Comparison of ENCODE assay signal across 19 mouse cellular contexts in genomic region chr9:56453038-56453815, GRCm38 (mm10). TPM values are rescaled to one million over a fixed set of nuclear protein-coding genes. Genes with fewer than 3 reads are reported as not detected.
DNase-seq lines count a peak whose midpoint lies in the region; ATAC-seq and TF ChIP-seq lines count a peak whose summit lies in the region.
"Had no signal": no experiment of that assay in that cellular context is flagged by ENCODE, and none has a peak within 500 bp of the region (broad histone marks: within the 10 kb centered on the region; RNA-seq: fewer than 3 reads in every experiment).

No protein-coding gene starts in this region.

- H3K9me3 ChIP-seq in heart, postnatal 0 days (replicated peaks; ENCODE audit: control insufficient read depth, low read length), result no peaks in the 10 kb centered on the region
- H3K9me3 ChIP-seq in liver, embryonic 11.5 days (ENCODE audit: control insufficient read depth, low read length), result no peaks in the 10 kb centered on the region
- H3K9me3 ChIP-seq in liver, embryonic 15.5 days (replicated peaks), result no peaks in the 10 kb centered on the region
- H3K9me3 ChIP-seq in hindbrain, embryonic 16.5 days (ENCODE audit: control insufficient read depth, low read length), result no peaks in the 10 kb centered on the region
- H3K9me3 ChIP-seq: embryonic facial prominence, embryonic 15.5 days; forebrain, embryonic 15.5 days; heart, embryonic 12.5 days had no signal

- no peaks in the 10 kb centered on the region for H3K27me3 ChIP-seq in heart, postnatal 0 days (ENCODE audit: control insufficient read depth, insufficient read depth, low read length)
- H3K27me3 ChIP-seq in liver, embryonic 11.5 days (replicated peaks; ENCODE audit: control insufficient read depth, insufficient read depth, low read length), result no peaks in the 10 kb centered on the region
- H3K27me3 ChIP-seq in liver, embryonic 15.5 days, result no peaks in the 10 kb centered on the region
- H3K27me3 ChIP-seq in hindbrain, embryonic 16.5 days (replicated peaks; ENCODE audit: control insufficient read depth, insufficient read depth, low read length), result no peaks in the 10 kb centered on the region
- H3K27me3 ChIP-seq: embryonic facial prominence, embryonic 15.5 days; forebrain, embryonic 15.5 days; heart, embryonic 12.5 days had no signal

- peak overlapping the region; percentile 30; the same call in 1 of the 2 replicates for H3K27ac ChIP-seq in heart, postnatal 0 days (ENCODE audit: low read depth)
- H3K27ac ChIP-seq in liver, embryonic 11.5 days (ENCODE audit: low read depth, low read length), result no peak overlapping the region
- no peak overlapping the region for H3K27ac ChIP-seq in liver, embryonic 15.5 days (replicated peaks)
- no peak overlapping the region for H3K27ac ChIP-seq in left cerebral cortex, adult 2 months
- H3K27ac ChIP-seq in hindbrain, embryonic 16.5 days (ENCODE audit: low read depth, low read length), result no peak overlapping the region
- H3K27ac ChIP-seq: embryonic facial prominence, embryonic 15.5 days; hindbrain, embryonic 14.5 days had no signal

- no peak overlapping the region for H3K4me3 ChIP-seq in heart, postnatal 0 days (ENCODE audit: low read depth, low read length)
- H3K4me3 ChIP-seq in liver, embryonic 11.5 days (ENCODE audit: low read depth, low read length), result no peak overlapping the region
- H3K4me3 ChIP-seq in liver, embryonic 15.5 days (replicated peaks), result no peak overlapping the region
- no peak overlapping the region for H3K4me3 ChIP-seq in left cerebral cortex, adult 2 months
- no peak overlapping the region for H3K4me3 ChIP-seq in hindbrain, embryonic 16.5 days (ENCODE audit: low read length)
- H3K4me3 ChIP-seq: embryonic facial prominence, embryonic 15.5 days; forebrain, embryonic 15.5 days; heart, embryonic 12.5 days had no signal

- intact Hi-C loops in left cerebral cortex, adult 2 months (cut with DNase I), result no loop called here

- H3K36me3 ChIP-seq in heart, postnatal 0 days (replicated peaks; ENCODE audit: control insufficient read depth, insufficient read depth, low read length), result no peaks in the 10 kb centered on the region; the same call in 1 of the 2 replicates
- no peaks in the 10 kb centered on the region; the same call in 1 of the 2 replicates for H3K36me3 ChIP-seq in liver, embryonic 11.5 days (ENCODE audit: control insufficient read depth, insufficient read depth, low read length)
- no peaks in the 10 kb centered on the region for H3K36me3 ChIP-seq in liver, embryonic 15.5 days (replicated peaks)
- H3K36me3 ChIP-seq in hindbrain, embryonic 16.5 days (ENCODE audit: control insufficient read depth, insufficient read depth, low read length), result no peaks in the 10 kb centered on the region; the same call in none of the 2 replicates
- H3K36me3 ChIP-seq: embryonic facial prominence, embryonic 15.5 days; forebrain, embryonic 15.5 days had no signal

- TF ChIP-seq CTCF in heart, postnatal 0 days (IDR thresholded peaks at IDR 0.05; ENCODE audit: low read depth), result no peak
- TF ChIP-seq CTCF in left cerebral cortex, adult 2 months (IDR thresholded peaks at IDR 0.05), result no peak

- H3K4me2 ChIP-seq in heart, postnatal 0 days (ENCODE audit: low read depth, low read length), result no peak overlapping the region
- peak overlapping the region; percentile 16; the same call in 1 of the 2 replicates for H3K4me2 ChIP-seq in liver, embryonic 11.5 days
- peak overlapping the region; percentile 32; the same call in 1 of the 2 replicates for H3K4me2 ChIP-seq in liver, embryonic 15.5 days
- no peak overlapping the region for H3K4me2 ChIP-seq in hindbrain, embryonic 16.5 days (ENCODE audit: low read length)
- H3K4me2 ChIP-seq: embryonic facial prominence, embryonic 15.5 days; forebrain, embryonic 15.5 days; heart, embryonic 12.5 days; hindbrain, embryonic 14.5 days had no signal

- TF ChIP-seq EP300 in heart, postnatal 0 days (IDR thresholded peaks at IDR 0.05; ENCODE audit: low read depth), result no peak

- no peak for ATAC-seq in heart, postnatal 0 days (ENCODE audit: insufficient read depth, low read depth)
- ATAC-seq in liver, embryonic 11.5 days (replicated peaks; ENCODE audit: low FRiP score), result 0 out of 2 replicates have a peak, but pooled peaks have one; percentile 58
- ATAC-seq in liver, embryonic 15.5 days (ENCODE audit: insufficient read depth), result peak; percentile 49; the same call in 1 of the 2 replicates
- ATAC-seq in hindbrain, embryonic 16.5 days, result no peak
- ATAC-seq: forebrain, embryonic 15.5 days; intestine, postnatal 0 days had no signal

- H3K4me1 ChIP-seq in heart, postnatal 0 days (ENCODE audit: control insufficient read depth, insufficient read depth), result peaks cover 8% of the 10 kb centered on the region; the same call in 1 of the 2 replicates
- H3K4me1 ChIP-seq in liver, embryonic 11.5 days (replicated peaks; ENCODE audit: control insufficient read depth, insufficient read depth, low read length), result peaks cover 6% of the 10 kb centered on the region
- peaks cover 16% of the 10 kb centered on the region for H3K4me1 ChIP-seq in liver, embryonic 15.5 days (replicated peaks)
- no peaks in the 10 kb centered on the region for H3K4me1 ChIP-seq in hindbrain, embryonic 16.5 days (ENCODE audit: control insufficient read depth, insufficient read depth, low read depth, low read length)
- H3K4me1 ChIP-seq: embryonic facial prominence, embryonic 15.5 days had no signal

- 86% methylated on average over 2 of the region's 2 CpGs for WGBS in heart, postnatal 0 days
- WGBS in liver, embryonic 11.5 days, result 71% methylated on average over 2 of the region's 2 CpGs
- 59% methylated on average over 2 of the region's 2 CpGs for WGBS in liver, embryonic 15.5 days (ENCODE audit: insufficient replicate concordance)
- whole genome bisulfite sequencing in hindbrain, embryonic 16.5 days, result 98% methylated on average over 2 of the region's 2 CpGs

- DNase-seq in heart, postnatal 0 days (ENCODE audit: low spot score), result no peak
- no peak for DNase-seq in heart, adult 9 months (ENCODE audit: low spot score in 2 of 2)
- DNase-seq in NIH3T3 (ENCODE audit: low read depth), result peak; percentile 10
- no peak for DNase-seq in liver, embryonic 11.5 days (ENCODE audit: low spot score)
- DNase-seq in ovary, postnatal 36 days (ENCODE audit: low spot score), result no peak
- DNase-seq in left cerebral cortex, adult 2 months (ENCODE audit: extremely low spot score in 1 of 2, low spot score in 2 of 2), result no peak
- DNase-seq: adrenal gland, postnatal 14 days; cerebellum, adult 2 months; cerebellum, postnatal 10 days; embryo, embryonic 11 days; gastrocnemius, postnatal 36 days; heart, postnatal 10 days had no signal

- no peak overlapping the region for H3K9ac ChIP-seq in heart, postnatal 0 days (replicated peaks; ENCODE audit: low read depth, low read length)
- no peak overlapping the region for H3K9ac ChIP-seq in liver, embryonic 11.5 days (ENCODE audit: low read depth, low read length)
- no peak overlapping the region for H3K9ac ChIP-seq in liver, embryonic 15.5 days
- no peak overlapping the region for H3K9ac ChIP-seq in hindbrain, embryonic 16.5 days (ENCODE audit: low read depth, low read length)
- H3K9ac ChIP-seq: embryonic facial prominence, embryonic 15.5 days; forebrain, embryonic 15.5 days; heart, embryonic 12.5 days; hindbrain, embryonic 14.5 days had no signal

RNA-seq across cellular contexts. Expression of gene Hmg20a, which starts 34.8 kb away (rescaled TPM):
- total RNA-seq in heart, postnatal 0 days (2014; rRNA removed; ENCODE audit: low replicate concordance), result 28.6 and 30.1 TPM in 2 replicates
- polyA plus RNA-seq in heart, postnatal 0 days (2015; fragmentation: Nextera tagmentation; extraction: Ambion mirVana), result 31.5 and 34.3 TPM in 2 replicates
- 38.0 and 42.2 TPM in 2 replicates for polyA plus RNA-seq in liver, embryonic 11.5 days (2014; fragmentation: Nextera tagmentation; extraction: Ambion mirVana)
- polyA plus RNA-seq in liver, embryonic 15.5 days (2015; fragmentation: Nextera tagmentation; extraction: Ambion mirVana), result 11.5 and 12.8 TPM in 2 replicates
- 10 to 100 TPM; 66.1 to 70.1 TPM for total RNA-seq in left cerebral cortex, adult 2 months (2021)
- 70.0 and 76.4 TPM in 2 replicates for polyA plus RNA-seq in hindbrain, embryonic 16.5 days (2015; fragmentation: Nextera tagmentation; extraction: Ambion mirVana)

RNA-seq across cellular contexts. Expression of gene Peak1, which starts 35.4 kb away (rescaled TPM):
- 19.7 and 28.7 TPM in 2 replicates for total RNA-seq in heart, postnatal 0 days (2014; rRNA removed; ENCODE audit: low replicate concordance)
- polyA plus RNA-seq in heart, postnatal 0 days (2015; fragmentation: Nextera tagmentation; extraction: Ambion mirVana), result 7.3 and 8.1 TPM in 2 replicates
- polyA plus RNA-seq in liver, embryonic 11.5 days (2014; fragmentation: Nextera tagmentation; extraction: Ambion mirVana), result 8.7 and 10.0 TPM in 2 replicates
- 2.4 and 2.8 TPM in 2 replicates for polyA plus RNA-seq in liver, embryonic 15.5 days (2015; fragmentation: Nextera tagmentation; extraction: Ambion mirVana)
- total RNA-seq in left cerebral cortex, adult 2 months (2021), result 10 to 100 TPM; 36.7 TPM
- 5.2 and 5.9 TPM in 2 replicates for polyA plus RNA-seq in hindbrain, embryonic 16.5 days (2015; fragmentation: Nextera tagmentation; extraction: Ambion mirVana)

Comparison
In these comparisons a context has a peak if more than half of its experiments do, and no peak if none do; other contexts are left out.
1. ATAC-seq: peak in liver, embryonic 11.5 days (single experiment) and liver, embryonic 15.5 days (single experiment); none in heart, postnatal 0 days (single experiment) and hindbrain, embryonic 16.5 days (single experiment).
2. H3K4me2 ChIP-seq: peak in liver, embryonic 11.5 days (single experiment) and liver, embryonic 15.5 days (single experiment); none in heart, postnatal 0 days (single experiment) and hindbrain, embryonic 16.5 days (single experiment).